Mouse (Mus musculus) kidney, postnatal 36 days (tissue): ENCODE data around the gene Ica1l.
"Not testable (repeated sequence)": the region's sequence is repeated elsewhere in the genome, so short reads cannot be mapped to it uniquely, and the experiment has no call there.

Experiments used
- DNase-seq, 2 experiments: peaks; one replicate each; pipeline ENCODE4 v3.0.0; 2021 to 2022; ENCODE audit warnings: mixed read lengths in 2 of 2

The Ica1l gene

GRCm38 (mm10) chr1:60042796-60043469, at the start of gene Ica1l:
Gene Ica1l, minus strand, starts transcription at chr1:60043184.
- peak; percentile 48 to 74 for DNase-seq

GRCm38 (mm10) chr1:60076411-60076810, 33.4 kb upstream of the Ica1l start:
- DNase-seq: no peak

GRCm38 (mm10) chr1:60075590-60075989, 32.6 kb upstream of the Ica1l start:
- no peak for DNase-seq

GRCm38 (mm10) chr1:60074935-60075334, 32.0 kb upstream of the Ica1l start:
- no peak for DNase-seq

GRCm38 (mm10) chr1:60070725-60071124, 27.7 kb upstream of the Ica1l start:
- DNase-seq: not testable (repeated sequence)

GRCm38 (mm10) chr1:60056310-60056709, 13.3 kb upstream of the Ica1l start:
- no peak for DNase-seq

GRCm38 (mm10) chr1:60054659-60055058, 11.7 kb upstream of the Ica1l start:
- peak in 1 of 2 experiments; percentile 20 for DNase-seq

GRCm38 (mm10) chr1:60047481-60047880, 4.5 kb upstream of the Ica1l start:
- not testable (repeated sequence) for DNase-seq

GRCm38 (mm10) chr1:60044595-60044994, 1.6 kb upstream of the Ica1l start:
- DNase-seq: no peak

GRCm38 (mm10) chr1:60042398-60042795, 587 bp downstream of the Ica1l start:
- DNase-seq: no peak

- DNase-seq: no peak
These were observed 7.9 kb downstream of the Ica1l start for GRCm38 (mm10) chr1:60035044-60035443.

GRCm38 (mm10) chr1:60017031-60017469, 25.9 kb downstream of the Ica1l start:
- no peak for DNase-seq

- DNase-seq: peak in 1 of 2 experiments; percentile 28
These were observed 26.8 kb downstream of the Ica1l start for GRCm38 (mm10) chr1:60016136-60016611.

- no peak for DNase-seq
These were observed 27.5 kb downstream of the Ica1l start for GRCm38 (mm10) chr1:60015511-60015910.

GRCm38 (mm10) chr1:60013779-60014178, 29.2 kb downstream of the Ica1l start:
- DNase-seq: no peak

- no peak for DNase-seq
These were observed 34.2 kb downstream of the Ica1l start for GRCm38 (mm10) chr1:60008743-60009142.

- no peak for DNase-seq
These were observed 35.6 kb downstream of the Ica1l start for GRCm38 (mm10) chr1:60007337-60007736.

GRCm38 (mm10) chr1:60000319-60000718, 42.7 kb downstream of the Ica1l start:
- DNase-seq: peak in 1 of 2 experiments; percentile 9

GRCm38 (mm10) chr1:59997352-59997751, 45.6 kb downstream of the Ica1l start:
- DNase-seq: no peak

- DNase-seq: no peak
These were observed 47.3 kb downstream of the Ica1l start for GRCm38 (mm10) chr1:59995646-59996045.

GRCm38 (mm10) chr1:59987399-59988040, 55.5 kb downstream of the Ica1l start:
- no peak for DNase-seq

GRCm38 (mm10) chr1:59986626-59987025, 56.4 kb downstream of the Ica1l start:
- no peak for DNase-seq

GRCm38 (mm10) chr1:59967291-59967690, 75.7 kb downstream of the Ica1l start:
- peak; percentile 35 to 72 for DNase-seq

GRCm38 (mm10) chr1:59966171-59966785, 76.7 kb downstream of the Ica1l start:
- no peak for DNase-seq
